Mouse (Mus musculus): ENCODE data around the gene Pfdn2.

GRCm38 (mm10) chr1:171329433-171330215, 15.8 kb upstream of the Pfdn2 start:
- TF ChIP-seq CTCF (conservative IDR thresholded peaks at IDR 0.05; ENCODE audit: low read length) (no peak), POU5F1 (IDR thresholded peaks at IDR 0.05; ENCODE audit: borderline replicate concordance, low read length) (no peak), NANOG (IDR thresholded peaks at IDR 0.05; ENCODE audit: borderline replicate concordance, low read length) (no peak)
